Mouse (Mus musculus): ENCODE data around the gene Hmcn2.

Gene Hmcn2

DNA sequence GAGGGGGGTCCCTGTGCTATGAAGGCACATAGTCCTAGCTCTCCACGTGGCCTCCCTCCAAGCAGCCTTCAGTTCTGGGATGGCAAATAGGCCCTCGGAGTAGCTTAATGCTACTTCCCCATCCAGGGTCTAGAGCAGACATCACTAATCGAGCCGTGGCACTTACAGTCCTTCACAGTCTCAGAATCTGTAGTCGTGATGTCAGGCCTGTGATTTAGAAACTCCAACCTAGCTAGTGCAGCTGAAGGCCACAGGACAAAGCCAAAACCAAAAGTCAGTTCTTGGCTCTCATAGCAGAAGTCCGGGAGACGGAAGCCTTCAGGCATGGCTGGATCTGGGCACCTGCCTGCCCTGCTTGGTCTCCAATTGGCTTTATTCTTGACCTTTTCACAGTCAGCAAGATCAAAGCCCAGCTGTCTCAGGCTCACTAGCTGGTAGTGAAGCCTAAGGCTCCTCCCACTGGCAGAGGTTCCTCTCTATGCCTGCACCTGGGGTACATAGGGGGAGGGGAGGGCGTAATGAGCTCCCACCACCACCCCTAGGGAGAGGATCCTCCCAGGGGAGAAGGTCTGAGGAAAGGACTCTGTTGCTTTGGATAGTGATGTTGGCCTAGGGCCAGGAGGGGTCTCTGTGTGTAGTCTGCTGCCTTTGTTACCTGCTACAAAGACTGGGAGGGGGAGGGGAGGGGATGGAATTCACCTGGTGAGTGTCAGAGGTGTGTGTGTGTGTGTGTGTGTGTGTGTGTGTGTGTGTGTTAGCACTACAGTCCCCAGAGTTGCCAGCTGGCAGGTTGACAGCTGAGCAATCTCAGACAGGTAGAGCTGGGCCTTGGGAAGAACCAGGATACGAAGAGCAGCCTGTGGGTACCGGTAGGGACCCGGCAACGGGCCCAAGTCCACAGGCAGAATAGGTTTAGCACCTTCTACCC lies 163.3 kb downstream of the Hmcn2 start:
- no peak for DNase-seq (ENCODE audit: low spot score in 2 of 2)

DNA sequence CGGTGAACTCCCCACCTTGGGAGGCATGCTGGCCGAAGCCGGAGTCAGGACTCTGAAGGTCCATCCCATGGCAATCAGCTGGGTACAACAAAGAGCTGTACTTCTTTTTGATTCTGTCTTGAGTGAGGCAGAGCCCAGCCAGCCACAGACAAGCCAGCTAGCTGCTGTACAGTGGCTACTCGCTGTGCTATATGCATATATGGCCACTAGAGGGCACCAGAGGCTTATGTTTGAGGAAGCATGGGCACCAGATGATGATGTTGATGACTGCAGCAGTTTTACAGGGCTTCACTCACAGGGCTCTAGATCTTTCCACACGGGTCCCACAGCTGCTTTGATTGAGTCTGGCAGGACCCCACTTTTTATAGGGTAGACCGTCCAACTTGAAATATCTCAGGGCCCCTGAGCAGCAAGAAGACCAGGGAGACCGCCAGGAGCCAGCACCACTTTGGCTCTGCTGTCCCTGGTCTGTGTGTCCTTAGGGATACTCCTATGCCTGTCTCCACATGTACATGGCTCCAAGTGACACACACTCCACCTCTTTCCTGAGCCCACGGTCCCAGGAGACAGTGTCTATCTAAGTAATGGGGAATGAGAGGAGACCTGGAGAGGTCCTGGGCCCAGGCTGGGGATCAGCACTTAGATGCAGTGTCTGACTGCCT lies 168.8 kb downstream of the Hmcn2 start:
- peak; percentile 59 to 89 for DNase-seq (ENCODE audit: low spot score in 2 of 2)

DNA sequence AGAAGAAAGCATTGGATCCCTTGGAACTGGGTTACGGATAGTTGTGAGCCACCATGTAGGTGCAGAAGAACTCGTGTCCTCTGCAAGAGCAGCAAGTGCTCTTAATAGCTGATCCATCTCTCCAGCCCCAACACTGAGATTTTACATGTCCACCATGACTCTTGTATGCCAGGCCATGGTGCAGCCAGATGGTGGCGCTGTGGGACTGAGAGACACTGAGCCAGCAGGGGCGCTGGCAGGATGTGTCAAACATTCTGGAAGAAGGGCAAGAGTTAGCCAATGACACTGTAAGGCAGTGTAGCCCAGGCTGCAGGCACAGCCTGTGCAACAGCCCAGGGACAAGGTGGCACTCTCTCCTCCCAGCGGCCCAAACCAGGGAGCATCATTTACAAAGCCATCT lies 170.0 kb downstream of the Hmcn2 start:
- peak in 1 of 2 experiments; percentile 69 for DNase-seq (ENCODE audit: low spot score in 2 of 2)

DNA sequence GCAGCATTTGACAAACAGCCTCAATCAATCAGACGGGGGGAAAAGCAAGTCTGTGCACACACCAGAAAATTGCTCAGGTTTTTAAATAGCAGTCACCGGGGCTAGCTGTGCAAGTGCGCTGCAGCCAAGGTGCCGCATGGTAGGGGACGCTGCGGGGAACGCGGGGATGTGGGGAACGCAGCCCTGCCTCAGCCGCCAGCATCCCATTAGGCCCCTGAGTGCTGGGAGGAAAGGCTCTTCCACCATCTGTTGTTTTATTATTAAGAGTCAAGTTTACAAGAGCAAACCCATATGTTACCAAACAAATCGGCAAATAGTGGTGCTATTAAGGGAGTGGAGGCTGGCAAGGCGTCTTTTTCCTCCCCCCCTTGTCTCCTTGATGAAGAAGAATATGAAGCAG lies 175.0 kb downstream of the Hmcn2 start:
- no peak for DNase-seq (ENCODE audit: low spot score in 2 of 2)

DNA sequence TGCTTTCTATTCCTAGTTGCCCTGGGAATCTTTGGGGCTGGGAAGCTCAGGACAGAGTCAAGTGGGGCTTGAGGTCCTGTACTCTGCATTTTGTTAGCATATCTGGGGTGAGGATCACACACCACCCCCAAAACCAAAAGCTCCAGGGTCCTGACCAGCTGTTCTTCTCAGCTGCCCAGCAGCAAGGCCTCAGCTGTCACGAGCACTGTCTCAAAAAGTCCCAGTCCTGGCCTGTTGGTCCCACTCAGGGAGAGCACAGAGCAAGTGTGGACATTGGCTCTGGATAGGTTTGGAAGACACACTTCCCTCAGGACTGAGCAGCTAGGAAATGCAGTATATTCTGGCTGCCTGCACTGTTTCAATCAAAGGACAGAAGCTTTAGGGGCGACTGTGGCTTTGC lies 176.3 kb downstream of the Hmcn2 start:
- no peak for DNase-seq (ENCODE audit: low spot score in 2 of 2)

DNA sequence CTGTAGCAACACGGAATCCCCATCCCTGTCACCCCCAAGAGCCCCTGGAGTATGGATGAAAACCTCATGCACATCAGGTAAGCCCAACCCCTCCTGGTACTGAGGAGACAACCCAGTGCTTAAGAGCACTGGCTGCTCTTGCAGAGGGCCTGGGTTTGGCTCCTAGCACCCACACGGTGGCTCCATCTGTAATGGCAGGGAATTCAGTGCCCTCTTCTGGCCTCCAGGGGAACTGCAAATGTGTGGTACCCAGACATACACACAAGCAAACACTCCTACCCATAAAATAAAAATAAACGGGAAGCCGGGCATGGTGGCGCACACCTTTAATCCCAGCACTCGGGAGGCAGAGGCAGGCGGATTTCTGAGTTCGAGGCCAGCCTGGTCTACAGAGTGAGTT lies 178.1 kb downstream of the Hmcn2 start:
- no peak for DNase-seq (ENCODE audit: low spot score in 2 of 2)

DNA sequence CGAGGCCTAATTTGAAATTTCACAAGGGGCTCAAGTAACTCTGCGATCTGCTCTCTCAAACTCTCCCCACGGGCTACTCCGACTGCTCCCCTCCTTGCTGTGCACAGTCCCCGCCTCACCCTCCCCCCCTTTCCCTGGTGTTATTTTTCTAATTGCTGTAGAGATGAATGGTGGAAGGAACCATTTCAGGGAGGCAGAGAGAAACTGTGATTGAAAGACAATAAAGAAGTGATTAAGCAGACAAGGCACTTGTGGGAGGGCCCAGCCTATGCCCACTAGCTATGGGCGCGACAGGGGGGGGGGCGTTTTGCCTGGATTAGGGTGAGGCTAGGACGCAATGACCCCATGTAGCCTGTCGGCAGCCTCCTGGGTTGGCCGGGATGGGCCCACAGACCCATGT lies 179.0 kb downstream of the Hmcn2 start:
- DNase-seq (ENCODE audit: low spot score in 2 of 2): no peak

DNA sequence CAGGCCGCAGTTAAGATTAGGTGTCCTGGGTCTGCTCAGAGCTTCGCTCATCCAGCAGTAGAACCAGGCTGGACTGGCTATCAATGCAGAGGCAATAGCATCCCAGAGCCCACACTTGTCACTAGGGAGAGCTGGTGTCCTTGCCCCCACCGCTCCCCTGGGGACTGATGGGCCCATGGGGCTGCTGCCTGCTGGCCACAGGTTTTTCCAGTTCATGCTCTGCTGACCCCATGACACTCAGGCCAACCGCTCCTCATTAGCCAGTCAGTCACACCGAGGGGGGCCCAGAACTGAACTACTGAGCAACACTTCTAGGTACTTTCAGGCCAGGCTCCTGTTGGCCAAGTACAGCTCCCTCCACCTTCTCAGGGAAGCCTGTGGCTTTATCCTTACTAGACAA lies 180.1 kb downstream of the Hmcn2 start:
- DNase-seq (ENCODE audit: low spot score in 2 of 2): no peak

DNA sequence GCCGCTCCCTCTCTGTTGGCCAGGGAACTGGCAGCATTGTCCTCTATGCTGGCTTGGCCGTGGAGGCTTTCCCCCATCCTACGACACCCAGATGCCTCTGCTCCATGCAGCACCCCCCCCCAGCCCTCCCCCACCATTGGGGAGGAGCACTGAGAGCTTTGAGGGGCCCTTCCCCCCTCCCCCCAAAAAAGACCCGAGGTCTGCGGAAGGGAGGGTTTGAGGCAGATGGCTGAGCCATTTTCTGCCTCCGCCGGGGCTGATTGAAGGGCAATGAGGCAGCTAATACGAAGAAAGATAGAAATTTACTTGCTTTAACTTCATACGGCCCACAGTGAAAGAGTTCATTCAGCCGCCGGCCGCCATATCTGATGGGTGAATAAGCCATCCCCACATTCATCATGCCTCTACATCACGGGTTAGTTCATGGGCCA lies 180.8 kb downstream of the Hmcn2 start:
- no peak for DNase-seq (ENCODE audit: low spot score in 2 of 2)

DNA sequence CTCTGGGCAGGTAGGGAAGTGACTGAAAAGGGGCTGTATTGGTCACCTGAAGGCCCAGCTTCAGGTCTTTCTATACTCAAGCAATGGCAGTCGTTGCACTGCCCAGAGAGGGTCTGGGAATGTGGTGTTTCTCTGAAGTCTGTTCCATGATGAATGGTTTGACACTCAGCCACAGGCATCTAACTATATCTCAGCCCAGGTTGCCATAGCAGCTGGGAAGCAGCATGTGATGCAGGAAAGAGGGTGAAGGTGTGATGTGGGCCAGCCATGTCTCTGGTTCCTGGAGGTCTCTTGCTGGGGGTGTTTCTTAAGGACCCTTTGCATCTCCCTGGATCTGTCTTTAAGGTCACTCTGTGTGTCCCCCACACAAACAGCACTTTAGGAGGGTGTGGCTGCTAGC lies 181.9 kb downstream of the Hmcn2 start:
- DNase-seq (ENCODE audit: low spot score in 2 of 2): no peak

DNA sequence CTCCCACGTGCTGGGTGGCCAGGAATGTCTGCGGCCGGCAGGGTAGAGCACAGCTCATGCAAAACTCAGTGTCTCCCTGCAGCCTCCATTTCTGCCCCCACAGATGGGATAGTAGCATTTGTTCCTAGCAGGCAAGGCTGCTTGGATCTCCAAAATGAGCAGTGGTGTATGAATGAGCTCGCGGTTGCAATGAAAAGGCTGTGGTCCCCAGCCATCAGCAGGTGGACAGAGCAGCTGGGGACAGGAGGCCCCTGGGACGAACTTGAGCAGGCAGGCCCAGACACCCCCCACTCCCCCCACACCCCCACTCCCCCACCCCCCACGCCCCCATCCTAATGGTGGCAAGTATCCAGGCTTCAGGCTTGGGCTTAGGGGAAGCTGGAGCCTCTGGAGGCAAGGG lies 182.9 kb downstream of the Hmcn2 start:
- no peak for DNase-seq (ENCODE audit: low spot score in 2 of 2)

DNA sequence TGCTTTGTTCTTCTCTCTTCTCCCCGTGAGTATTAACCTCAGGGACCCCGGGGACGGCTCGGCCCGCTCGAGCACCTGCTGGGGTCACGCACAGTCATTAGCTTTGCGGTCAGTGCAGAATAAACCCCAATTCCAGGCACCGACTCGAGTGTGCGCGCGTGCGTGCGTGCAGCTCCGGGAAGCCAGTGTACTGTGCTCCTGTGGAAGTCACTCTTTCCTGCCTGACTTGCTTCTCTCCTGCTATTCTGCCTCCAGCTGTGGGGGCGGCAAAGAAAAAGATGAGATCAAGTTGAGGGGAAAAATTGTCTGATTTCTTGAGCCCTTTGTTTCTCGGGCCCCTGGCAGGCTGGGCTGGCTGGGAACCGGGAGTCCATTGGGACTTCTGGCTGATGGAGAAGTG lies 183.4 kb downstream of the Hmcn2 start:
- no peak for DNase-seq (ENCODE audit: low spot score in 2 of 2)

DNA sequence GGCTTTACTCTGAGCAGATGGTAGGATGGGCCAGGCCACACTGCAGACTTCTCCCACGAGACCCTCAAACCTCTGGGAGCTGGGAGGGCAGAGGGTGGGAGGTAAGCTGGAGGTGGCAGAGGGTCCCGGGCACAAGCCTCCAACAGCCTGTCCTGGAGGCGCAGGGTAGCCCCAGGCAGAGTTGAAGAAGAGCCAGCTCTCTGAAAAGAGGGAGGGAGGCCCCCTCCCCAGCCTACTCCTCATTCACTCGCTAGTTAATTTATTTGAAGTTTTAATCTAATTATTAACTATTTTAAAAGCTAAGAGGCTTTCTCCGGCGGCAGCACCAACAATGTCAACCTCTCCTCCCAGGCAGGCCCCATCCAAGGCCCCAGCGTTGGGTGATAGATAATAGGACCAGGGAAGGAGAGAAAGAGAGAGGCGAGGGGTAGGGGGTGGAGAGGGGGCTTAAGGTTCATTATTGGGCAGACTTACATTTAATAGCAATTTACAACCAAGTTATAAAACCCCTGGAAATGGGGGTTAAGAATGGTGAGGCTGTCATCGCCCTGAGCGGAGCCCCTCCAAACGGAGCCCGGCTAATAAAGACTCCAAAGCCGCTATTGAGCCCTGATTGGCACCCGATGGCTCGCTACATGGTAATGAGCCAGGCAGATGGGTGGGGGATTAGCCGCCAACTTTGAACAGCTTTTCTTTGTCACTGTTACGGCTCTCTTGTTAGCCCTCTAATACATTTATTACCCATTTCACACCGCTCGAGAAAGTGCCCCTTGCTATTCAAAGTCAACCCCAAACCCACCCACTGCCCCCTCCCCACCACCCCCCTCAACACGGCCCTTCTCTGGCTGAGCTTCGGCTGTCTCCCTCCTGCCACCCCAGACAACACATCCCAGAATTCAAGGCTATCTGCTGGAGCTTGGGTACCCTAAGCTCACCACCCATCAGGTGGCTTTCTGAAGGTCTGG lies 185.4 kb downstream of the Hmcn2 start:
- DNase-seq (ENCODE audit: low spot score in 2 of 2): no peak

DNA sequence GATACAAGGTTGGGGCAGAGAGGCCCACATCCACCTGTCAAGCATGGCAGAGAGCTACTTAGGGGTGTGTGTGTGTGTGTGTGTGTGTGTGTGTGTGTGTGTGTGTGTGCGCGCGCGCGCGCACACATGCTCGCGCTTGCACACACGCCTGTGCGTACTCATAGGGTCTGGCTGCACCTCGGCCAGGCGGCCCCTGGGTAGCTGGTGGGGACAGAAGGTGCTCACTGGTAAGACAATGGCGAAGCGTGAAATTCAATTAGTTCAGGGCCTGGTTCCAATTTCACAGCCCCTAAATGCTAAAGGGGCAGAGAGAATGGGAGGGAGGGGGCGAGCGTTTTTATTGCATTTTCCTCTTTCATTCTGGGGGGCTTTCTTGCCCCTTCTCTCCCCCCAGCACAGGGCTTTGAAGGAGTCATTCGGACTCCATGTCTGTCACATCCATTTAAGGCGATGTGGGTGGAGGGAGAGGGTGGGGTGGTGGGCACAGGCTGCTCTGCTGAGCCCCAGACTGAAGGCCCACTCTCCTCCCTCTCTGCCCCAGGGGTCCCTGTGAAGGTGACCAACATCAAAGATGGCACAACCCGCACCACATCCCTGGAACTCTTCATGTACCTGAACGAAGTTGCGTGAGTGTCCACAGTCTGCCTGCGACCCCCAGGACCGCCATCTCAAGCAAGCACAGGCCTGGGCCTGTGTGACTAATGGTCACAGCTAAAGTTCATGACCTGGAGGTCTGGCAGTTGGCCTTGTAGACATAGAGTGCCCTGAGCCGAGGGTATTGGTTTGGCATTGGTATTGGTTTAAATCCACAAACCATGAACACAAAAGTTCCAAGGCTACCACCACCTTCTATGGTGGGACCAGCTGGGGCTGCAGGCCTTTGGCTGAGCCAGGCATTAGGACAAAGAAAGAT lies 186.3 kb downstream of the Hmcn2 start:
- DNase-seq (ENCODE audit: low spot score in 2 of 2): no peak

DNA sequence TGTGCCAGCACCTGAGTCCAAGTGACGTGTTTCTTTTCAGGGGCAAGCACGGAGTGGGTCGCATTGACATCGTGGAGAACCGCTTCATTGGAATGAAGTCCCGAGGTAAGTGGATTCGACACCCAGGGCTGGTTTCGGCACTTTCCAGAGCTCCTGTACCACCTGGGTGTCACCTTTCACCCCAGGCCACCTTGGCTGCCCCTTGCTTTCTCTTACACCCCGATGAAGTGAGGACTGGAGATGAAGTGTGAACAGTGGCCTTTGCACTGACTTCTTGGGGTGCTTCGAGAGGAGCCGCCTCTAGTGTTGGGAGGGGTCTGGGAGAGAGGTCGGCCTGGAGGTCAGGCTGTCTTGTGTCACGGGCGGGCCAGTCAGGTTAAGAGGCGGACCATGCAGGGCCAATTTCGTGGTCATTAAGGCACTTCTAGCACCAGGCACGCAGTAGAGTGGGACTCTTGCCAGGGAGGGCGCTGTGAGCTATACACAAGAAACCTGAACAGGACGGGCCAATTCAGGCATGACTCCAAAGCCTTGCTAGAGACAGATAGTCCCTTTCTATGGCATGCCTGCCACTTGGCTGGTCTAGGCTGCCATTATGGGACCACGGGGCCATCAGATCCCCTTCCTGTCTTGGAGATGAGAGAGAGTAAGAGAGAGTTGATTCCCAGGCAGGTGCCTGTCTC lies 187.4 kb downstream of the Hmcn2 start:
- DNase-seq (ENCODE audit: low spot score in 2 of 2): no peak

DNA sequence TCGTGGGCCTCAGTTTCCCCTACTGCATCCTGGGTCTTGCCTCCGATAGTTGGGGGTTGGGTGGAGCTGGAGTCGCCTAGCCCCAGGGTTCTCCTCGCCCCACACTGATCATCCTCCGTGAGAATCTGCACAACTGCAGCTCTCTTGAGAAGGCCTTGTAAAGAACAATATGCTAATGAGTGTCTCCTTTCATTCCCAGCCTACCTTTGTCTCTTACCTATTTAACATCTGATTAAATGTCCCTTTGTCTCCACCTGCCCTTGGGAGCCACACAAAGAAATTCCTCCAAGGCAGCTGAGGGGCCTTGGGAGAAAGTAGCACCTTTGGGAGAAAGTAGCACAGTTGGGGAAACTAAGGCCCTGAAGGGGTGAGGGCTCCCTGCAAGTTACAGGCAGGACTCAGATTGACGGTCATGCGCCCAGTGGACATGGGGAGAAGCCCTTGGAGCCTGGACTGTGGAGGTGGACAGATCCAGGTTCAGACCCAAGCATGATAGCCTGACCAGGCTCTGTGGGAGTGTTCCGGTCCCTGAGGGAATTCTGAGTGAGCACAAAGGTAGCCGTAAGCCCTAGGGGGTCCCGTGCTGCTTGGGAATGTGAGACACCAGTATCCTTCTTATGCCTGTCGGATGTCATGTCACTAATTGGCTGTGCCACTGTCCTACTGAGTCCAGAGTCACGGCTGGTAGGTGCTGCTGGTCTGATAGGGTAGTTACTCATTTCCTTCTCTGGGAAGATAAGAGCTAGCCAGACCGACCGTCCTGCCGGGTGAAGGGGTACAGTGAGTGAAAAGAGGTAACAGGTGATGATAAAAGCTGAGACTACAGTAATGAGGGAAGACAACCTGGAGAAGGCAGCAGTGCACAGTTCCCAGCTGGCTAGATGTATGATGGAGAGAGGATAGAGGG lies 188.7 kb downstream of the Hmcn2 start:
- no peak for DNase-seq (ENCODE audit: low spot score in 2 of 2)

DNA sequence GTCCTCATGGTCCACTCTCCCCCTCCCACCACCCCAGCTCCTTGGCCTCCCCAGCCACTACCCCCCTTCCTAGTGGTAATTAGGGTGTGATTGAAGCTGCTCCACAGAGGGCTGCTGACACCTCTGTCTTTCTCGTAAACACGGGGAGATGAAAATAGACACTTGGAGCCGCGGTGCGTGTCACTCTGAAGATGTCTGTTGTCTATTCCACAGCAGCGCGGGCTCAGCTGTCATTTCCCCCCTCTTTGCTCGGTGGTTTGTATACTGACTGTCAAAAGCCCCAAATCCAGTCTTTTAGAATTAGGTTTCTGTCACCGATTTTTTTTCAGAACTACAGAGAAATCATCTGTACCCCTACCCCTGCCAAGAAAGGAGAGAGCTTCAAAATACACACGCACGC lies 191.3 kb downstream of the Hmcn2 start:
- no peak for DNase-seq (ENCODE audit: low spot score in 2 of 2)

DNA sequence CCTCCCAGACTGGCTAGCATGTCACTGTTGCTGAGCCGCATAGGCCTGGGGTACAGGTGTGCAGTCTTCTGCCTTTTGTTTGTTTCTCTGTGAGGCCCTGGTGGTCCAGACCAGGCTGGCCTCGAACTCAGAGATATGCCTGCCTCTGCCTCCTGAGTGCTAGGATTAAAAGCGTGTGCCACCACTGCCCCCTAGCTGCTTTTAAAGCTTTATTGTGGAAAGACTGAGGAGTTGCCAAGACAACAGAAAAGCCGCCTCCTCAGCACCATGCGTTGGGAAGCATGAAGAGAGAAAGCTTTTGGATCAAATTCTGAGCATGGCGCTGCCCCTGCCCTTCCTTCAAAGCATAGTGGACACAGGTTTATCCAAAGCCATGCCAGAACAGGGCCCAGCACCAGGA lies 194.6 kb downstream of the Hmcn2 start:
- DNase-seq (ENCODE audit: low spot score in 2 of 2): no peak
